Mouse (Mus musculus): ENCODE results near the gene Ahnak.

GRCm38 (mm10) chr19:8996601-8997000 lies 7.5 kb downstream of the Ahnak start:
- no peak for TF ChIP-seq E2F4 (IDR thresholded peaks at IDR 0.05; ENCODE audit: borderline replicate concordance, low read depth, low read length)
- no peak for TF ChIP-seq RCOR1 (IDR thresholded peaks at IDR 0.05; ENCODE audit: low read depth, low read length)

All from MEL (cell line).